Mouse (Mus musculus) left cerebral cortex, postnatal 4 days (tissue): ENCODE measurements at regions not wholly inside any gene's neighbourhood (a gene's known extent, or its start where the extent isn't known, plus 50 kb on each side); places are given as distances from the start of the nearest gene placed in this dataset.

ENCODE experiments used
- DNase-seq: peaks from one replicate; pipeline ENCODE4 v3.0.0-alpha.2; 2022
- intact Hi-C: fragments of 180-260 bp; cut with DNase I; formaldehyde crosslinking; loops from one replicate; pipeline ENCODE4 v1.15.1; 2025

DNA sequence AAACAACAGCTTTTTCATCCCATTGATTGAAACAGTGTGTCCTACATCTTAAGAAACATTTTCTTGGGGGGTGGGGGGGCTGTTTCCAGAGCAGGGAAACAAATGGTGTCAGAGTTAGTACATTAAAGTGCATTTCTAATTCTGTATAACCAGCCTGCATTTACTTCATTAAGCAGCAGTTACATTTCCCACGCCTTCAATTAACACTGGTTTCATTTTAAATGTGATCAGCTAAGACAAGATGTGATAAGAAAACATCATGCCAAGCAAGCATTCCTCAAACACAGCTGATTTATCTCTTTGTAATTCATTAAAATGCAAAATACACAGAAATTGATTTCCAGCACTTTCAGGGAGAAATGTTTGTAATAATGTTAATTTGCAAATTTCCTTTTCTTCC lies 122.0 kb downstream of the Olfr1505 start:
- no peak for DNase-seq
- intact Hi-C loops = no loop called here

DNA sequence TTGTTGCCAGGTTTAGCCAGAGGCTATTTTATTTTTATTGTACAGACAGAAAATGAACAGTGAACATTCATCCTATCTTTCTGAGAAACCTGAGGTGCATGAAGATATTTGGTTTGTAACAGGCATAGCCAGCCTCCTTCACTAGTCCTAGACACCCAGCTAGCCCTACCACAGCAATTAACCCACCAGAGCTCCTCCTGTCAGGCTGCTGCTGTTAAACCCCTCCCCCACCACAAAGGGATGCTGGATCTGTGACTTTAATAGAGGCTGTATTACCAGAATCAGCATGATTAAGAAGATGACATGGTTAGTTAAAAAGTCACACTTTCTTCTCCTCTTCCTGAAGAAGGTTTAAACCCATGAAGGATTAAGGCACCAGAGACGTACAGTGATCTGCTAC lies 122.5 kb downstream of the Olfr1505 start:
- intact Hi-C loops = no loop called here
- DNase-seq = no peak

DNA sequence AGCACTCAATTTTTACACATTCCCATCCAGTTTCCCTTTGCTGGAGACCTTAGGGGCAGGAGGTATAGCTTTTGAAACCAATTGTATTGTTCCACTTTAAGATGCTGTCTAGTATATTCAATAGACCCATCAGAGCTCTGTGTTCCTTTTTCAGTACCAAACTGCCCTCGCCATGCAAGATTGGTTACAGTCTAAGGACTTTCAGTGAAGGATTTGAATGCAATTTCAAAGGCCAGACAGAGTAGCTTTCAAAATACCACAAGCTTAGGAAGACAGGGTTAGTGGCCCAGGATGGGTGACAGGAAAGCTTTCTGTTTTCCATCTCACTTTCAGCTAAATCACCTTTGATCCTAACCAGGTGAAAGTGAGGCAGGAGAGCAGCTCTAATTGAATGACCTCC lies 123.4 kb downstream of the Olfr1505 start:
- intact Hi-C loops = no loop called here
- no peak for DNase-seq

DNA sequence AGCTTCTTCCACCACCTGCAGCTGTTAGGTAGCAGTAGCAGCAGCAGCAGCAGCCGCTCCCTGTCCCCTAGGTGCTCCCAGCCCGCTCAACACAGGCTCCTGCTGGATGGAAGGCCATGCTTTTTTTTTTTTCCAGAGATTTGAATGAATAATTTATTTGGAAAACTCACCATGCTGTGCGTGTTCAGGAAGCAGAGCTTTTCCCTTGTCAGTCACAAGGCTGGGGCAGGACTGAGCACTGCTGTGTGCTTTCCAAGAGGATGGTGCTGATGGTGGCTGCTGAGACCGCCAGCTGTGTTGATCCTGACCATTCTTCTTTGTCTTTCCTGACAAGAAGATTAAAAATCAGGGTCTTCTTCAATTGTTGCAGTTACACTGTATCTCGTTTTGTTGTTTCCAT lies 129.4 kb downstream of the Olfr1505 start:
- intact Hi-C loops = no loop called here
- no peak for DNase-seq

DNA sequence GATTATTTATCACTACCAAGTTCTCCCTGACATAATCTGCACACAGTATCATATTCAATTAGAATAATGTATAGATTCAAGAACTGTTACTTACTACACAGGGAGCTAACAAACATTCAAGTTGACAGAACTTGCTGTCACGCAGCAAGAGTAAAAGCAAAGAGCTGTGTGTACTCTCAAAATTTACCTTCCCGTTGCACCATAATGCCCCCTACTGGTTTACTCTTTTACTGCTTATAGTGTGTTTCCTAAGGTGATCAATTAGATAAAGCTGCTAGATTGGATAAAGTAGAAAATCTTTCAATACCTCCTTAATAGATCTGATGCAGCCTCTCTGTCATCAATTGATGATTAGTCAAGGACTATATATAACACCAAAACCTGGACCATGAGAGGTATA lies 132.1 kb downstream of the Olfr1505 start:
- intact Hi-C loops = no loop called here
- no peak for DNase-seq

DNA sequence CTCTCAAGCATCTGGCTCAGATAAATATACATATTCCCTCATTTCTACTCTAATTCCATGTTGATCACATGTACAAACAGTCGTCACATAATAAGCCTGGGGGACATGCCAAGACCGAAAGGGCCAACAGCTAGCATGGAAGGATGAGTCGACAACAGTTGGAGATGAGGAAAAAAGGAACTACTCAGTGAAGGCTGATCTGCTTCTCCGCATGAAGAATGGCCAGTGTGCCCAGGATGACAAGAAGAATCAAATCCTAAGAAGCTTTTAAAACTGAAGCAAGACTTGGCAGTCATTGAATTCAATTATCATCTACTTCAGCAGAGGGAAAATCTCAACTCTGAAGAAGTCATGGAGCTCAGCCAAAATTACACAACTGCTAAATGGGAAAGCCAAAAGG lies 138.7 kb downstream of the Olfr1505 start:
- intact Hi-C loops = no loop called here
- no peak for DNase-seq

DNA sequence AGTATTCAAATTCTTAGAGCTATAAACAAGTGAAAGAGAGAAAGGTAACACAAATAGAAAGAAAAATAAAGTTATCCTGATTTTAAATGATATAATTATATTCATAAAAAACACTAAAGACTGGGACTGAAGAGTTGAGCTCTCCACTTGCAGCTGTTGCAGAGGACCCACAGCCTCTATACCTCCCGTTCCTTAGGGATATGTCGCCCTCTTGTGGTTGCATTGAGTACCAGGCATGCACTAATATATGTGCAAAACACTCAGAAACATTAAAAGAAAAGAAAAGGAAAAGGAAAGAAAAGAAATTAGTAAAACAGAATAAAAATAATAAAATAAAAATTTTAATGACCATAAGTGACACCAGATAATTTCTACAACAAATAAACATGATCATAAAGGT lies 167.2 kb downstream of the Olfr1505 start:
- DNase-seq = peak; percentile 26
- intact Hi-C loops = no loop called here

DNA sequence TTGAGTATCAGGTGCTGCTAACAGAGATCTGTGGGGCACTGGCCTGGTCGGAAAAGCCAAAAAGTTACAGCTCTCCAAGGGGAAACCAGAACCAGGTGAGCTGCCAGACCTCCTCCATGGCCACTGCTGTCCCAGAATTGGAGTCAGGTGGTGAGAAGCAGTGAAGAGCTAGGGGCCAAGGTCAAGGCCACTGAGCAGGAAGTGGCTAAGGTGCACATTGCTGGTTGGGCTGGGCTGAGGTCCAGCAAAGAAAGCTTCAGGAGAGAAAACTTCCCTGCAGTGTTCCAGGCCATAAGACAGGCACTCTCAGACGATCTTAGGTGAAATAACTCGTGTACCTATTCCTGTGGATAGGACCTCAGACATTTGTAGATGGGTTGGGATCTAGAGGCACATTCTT lies 171.4 kb downstream of the Olfr1505 start:
- DNase-seq = no peak
- intact Hi-C loops = no loop called here

DNA sequence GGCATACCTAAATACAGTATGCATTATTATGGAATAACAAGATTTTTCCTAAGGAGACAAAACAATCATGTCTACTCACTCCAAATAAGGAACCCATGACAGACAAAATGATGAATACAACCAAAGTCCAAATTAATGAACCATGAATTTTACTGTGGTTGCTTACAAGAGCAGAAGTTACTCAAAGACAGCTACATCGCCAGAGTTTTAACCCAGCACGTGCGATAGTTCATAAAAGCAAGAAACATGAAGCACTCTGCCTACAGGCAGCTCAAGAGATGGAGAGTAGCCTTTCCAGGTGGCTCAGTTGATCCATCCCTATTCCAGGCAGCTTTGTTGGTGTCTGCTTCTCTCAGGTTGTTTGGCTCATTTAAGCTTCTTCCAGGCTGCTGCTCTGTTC lies 176.8 kb downstream of the Olfr1505 start:
- intact Hi-C loops = no loop called here
- DNase-seq = no peak

DNA sequence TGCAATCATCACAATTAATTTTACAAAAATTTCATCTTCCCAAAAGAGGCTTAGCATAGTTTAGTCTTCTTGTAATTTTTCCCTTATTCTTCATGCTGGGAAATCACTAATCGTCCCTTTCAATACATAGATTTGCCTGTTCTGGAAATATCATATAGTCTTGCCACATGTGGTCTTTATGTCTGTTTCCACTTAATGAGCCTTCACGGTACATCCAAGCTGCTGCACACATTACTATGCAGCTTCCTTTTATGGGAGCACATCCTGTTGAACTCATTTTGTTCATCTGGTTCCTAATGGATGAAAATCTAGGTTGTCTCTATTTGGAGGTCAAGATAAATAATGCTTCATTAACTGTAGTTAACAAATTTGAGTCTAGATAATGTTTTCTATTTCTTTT lies 180.9 kb downstream of the Olfr1505 start:
- intact Hi-C loops = no loop called here
- no peak for DNase-seq

DNA sequence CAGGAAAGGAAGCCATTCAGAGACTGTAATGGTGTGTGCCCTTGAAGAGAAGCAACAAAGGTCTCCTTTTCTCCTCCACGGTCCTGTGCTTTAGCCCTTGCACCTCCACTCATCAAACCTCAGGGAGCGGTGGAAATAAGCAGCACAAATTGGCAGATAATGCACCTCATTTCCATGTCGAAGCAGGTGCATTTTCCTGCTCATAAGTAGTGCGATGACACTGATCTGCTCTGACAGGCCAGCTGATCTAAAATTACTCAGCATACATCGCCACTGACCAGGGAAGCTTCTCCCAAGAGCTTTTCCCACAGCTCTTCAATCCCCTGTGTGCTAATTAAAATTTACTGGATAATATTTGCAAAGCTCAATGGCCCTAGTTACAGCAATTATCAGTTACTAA lies 182.9 kb downstream of the Olfr1505 start:
- intact Hi-C loops = no loop called here
- DNase-seq = peak; percentile 59

DNA sequence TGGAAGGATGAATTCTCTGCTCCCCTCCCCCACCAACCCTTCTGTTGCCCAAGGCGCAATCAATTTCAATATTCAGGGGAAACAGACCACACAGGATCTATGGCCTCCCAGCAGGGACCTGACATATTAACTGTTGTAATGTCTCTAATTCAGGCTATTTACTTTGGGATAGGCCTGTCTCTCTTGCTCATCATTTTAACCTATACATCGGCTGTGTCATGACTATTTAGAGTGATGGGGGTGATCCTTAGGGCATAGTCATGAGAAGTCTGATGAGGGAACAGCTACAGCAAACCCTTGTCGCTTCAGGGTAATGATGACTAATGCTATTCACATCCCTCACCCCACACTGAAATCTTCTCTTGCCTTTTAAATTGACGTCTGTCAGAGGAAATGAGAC lies 195.8 kb downstream of the Olfr1505 start:
- intact Hi-C loops = no loop called here
- no peak for DNase-seq

DNA sequence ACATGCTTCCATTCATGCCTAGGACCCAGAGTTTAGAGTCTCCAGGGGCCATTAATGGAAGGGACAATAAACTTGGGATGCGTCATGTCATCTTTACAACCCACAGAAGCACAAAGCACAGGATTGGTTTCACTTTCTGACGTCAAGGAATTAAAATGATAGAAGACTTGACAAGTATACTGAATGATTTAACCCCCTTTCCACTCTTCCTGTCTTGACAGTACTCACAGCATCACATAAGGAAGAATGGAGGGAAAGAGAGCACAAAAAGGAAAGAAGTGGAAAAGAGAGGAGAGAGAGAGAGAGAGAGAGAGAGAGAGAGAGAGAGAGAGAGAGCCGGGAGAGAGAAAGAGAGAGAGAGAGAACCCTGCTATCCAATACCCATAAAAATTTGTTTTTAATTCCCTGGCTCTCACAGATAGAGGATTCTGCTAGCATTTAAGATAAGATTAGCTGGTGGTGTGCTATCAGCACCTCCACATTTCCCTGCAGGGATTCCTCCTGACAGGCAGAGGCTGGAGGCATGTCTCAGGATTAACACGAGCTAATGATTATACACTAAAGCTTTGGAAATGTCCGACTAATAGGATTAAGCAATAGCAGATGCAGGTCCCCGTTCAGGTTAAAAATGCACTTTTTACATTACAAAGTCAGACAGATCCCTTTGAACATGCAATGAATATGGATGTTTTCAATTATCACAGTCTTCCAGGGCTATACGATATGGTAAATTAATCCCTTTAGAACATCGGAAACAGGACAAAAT lies 210.2 kb downstream of the Olfr1505 start:
- intact Hi-C loops = no loop called here
- no peak for DNase-seq

DNA sequence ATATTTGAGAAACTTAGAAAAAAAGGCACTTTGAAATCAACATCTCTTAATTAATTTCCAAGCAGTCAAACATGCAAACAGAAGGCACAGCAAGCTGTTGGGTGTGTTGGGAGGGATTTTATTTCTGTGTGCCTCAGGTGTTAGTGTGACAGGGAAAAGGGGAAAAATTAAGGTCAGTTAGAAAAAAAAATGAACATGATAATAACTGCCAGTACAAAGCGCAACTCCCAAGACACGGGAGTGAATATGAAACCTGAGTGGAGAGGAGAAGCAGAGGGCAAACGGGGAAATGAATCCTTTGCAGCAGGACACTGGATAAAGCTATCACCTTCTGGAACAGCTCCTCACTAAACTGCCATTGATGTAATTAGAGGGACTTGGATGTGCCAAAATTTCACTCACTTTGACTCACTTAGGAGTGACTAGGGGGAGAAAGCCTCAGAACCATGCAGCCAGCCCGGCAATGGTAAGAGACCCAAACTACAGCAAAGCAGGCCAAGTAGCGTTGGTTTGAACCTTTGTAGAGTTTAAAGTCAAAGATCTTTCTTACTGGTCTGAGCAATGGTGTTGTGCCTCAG lies 211.0 kb downstream of the Olfr1505 start:
- intact Hi-C loops = no loop called here
- no peak for DNase-seq

DNA sequence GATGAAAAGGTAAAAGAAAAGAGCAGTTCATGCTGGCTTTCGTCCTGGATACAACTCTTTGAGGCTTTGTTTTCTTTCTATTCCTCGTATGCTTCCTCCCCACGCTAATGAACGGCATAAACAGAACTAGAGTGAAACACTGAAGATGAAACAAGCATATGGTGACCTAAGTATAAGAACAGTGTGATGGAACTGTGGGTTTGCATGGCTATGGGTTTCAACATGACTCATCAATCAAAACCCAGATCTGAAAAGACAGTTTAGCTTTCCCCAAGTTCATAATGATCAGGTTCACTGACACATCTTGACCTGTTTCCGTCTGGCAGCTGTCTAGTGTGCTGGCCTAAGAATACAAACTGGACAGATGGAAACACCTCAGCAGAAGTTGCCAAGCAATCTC lies 211.7 kb downstream of the Olfr1505 start:
- intact Hi-C loops = no loop called here

DNA sequence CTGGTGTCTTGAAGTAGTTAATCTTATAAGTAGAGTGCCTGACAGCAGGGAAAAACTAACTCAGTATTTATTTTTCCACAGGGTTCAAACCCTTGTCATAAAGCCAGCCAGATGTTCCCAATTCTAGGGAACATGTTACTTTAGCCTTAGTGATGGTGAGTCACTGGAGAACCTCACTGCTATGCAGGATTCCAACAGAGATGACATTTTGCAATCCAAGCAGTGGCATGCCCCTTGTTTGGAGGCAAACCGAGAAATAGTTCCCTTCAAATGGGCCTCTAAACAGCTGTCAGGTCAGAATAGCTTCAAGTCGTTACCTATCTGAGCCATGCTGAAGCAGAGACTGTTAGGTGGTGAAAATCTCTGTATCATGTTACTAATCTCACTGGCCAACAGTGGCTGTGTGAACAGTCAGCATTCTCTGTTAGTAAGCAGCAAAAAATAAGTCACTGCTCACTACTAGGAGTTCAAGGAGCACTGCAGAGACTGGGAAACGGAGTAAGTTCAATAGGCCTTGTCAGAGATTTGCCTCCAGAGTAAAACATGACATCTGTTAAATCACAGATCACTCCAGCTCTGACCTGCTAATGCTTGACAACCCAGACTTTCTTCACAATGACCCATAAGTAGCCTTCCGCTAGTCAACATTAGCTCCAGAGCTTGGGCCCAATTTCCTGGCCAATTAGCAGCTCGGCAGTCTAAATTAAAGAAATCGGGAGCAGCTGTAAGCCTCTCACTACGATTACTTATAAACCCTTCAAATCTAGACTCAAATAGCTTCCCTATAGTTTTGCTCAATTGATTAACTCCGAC lies 215.3 kb downstream of the Olfr1505 start:
- intact Hi-C loops = no loop called here

More for the DNA sequence above, 211.7 kb downstream of the Olfr1505 start:
- DNase-seq = no peak

DNA sequence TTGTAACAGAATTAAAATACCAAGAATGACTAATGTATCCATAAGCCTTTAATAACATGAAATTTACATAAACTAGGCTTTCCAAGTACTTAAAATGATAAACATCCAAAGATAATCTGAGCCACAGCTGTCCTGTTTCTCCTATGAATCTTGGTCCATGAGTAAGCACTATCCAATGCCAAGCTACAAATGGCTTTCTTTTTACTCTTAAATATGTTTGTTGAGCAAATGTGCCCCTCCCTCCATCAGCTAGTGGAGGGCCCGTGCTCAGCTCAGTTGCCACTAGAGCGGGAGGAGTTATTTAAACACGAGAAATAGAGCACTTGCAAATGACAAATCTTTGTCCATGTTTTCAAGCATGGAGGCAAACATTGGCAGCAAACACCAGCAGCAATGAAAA lies 247.9 kb downstream of the Olfr1505 start:
- intact Hi-C loops = no loop called here

More for the DNA sequence above, 215.3 kb downstream of the Olfr1505 start:
- DNase-seq = no peak

DNA sequence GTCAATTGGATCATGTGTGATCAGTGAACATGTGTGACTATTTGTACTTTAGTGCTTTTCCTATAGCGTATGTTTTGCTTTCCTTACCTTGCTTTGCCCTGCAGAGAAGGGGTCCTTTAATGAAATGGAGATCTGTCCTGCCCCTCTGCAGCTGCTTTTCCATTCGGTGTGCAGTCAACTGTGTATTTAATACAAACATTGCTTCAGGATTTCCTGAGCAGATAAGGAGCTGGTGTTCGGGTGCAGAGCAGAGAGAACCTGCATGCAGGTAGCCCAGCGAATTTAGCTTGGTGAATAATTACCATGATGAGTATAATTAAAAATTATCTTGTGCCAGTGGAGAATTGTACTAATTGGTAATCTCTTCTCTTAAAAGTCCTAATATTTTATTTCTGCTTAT lies 249.4 kb downstream of the Olfr1505 start:
- no peak for DNase-seq
- intact Hi-C loops = no loop called here

More for the DNA sequence above, 247.9 kb downstream of the Olfr1505 start:
- DNase-seq = no peak

DNA sequence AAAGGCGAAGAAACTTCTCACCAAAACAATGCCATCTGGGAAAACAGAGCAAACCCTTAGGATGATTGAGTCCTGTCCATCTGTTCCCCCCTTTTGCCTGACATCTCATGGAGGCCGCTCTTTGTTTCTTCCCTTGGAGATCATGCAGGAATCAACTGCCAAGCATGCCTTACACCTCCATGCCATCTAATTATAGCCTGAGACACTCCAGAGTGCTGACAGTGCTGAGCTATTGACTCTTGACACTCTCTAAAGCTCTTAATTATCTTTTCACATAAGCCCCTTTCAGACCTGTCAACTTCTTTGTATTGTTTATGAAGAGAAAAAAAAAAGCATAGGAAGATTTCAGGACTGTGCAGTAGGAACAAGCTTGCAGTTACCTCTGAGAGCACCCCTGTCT lies 252.4 kb downstream of the Olfr1505 start:
- intact Hi-C loops = no loop called here
- no peak for DNase-seq

DNA sequence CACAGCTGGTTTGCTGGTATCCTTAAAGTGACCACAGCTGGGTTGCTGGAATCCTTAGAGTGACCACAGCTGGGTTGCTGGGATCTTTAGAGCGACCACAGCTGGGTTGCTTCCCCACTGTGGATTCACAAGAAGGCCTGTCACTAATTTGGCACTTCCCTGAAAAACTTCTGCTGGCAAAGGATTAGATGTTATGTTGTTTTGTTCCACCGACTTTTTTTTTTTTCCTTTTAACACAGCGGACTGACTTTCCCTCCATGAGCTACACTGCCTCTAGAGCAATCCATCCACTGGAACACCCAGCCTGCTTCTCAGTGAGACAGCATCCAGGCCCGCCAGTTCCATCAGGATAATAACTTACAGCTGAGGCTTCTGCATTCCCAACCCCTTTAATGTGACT lies 266.9 kb downstream of the Olfr1505 start:
- intact Hi-C loops = no loop called here
- DNase-seq = no peak

DNA sequence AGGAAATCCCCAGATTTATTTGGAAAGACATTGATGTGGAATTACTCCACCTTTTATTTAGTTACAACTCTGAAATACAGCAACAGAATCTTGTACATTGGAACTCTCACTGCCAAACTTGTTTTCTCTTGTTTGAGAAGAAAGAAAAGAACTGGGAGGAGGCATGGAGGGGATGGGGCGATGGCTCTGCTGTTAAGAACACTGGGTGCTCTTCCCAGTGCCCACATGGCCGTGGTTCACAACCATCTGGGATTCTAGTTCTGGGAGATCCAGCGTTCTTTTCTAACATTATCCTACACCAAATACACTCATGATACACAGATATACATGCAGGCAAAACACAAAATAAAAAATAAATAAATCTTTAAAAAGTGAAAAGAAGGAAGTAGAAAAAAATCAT lies 267.6 kb downstream of the Olfr1505 start:
- no peak for DNase-seq
- intact Hi-C loops = no loop called here
